Mouse (Mus musculus): ENCODE data around the gene Cuedc1.
A peak's percentile ranks its signal among the peaks of the same experiment; 100 is the strongest.

Gene Cuedc1

GRCm38 (mm10) chr11:88148015-88148637 is 50.3 kb downstream of the Cuedc1 start:
- no peak for DNase-seq (ENCODE audit: low read depth, low spot score)

DNA sequence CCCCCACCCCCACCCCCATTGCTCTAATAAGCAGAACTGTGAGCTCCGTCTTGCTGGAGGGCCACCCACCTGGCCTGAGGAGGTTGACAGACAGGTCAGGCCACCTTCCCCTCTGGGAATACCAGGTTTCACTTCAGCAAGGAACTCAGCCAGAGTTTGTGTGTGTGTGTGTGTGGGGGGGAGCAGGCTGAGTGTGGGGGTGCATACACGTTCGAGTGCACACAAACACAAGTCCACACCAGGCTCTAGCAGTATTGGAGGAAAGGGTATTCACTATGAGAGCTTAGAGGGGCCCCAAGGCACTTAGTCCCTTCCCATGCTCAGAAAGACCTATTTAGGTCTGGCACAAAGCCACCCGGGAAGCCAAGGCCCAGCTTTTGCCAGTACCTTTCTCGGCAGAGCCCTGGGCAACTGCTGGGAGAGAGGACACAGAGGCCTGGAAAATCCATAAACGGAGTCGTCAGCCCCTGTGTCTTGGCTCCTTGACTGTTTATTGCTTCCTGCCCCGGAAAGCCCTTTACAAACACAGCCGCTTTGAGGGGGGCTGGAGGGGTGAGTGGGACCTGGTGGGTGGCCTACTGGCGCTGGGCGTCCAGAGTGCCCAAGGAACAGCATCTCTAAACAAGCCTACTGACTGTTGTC is 50.9 kb downstream of the Cuedc1 start:
- DNase-seq (ENCODE audit: low read depth, low spot score) = no peak

- DNase-seq (ENCODE audit: low read depth, low spot score) = no peak
Observed at GRCm38 (mm10) chr11:88151379-88152155, 53.7 kb downstream of the Cuedc1 start.

DNA sequence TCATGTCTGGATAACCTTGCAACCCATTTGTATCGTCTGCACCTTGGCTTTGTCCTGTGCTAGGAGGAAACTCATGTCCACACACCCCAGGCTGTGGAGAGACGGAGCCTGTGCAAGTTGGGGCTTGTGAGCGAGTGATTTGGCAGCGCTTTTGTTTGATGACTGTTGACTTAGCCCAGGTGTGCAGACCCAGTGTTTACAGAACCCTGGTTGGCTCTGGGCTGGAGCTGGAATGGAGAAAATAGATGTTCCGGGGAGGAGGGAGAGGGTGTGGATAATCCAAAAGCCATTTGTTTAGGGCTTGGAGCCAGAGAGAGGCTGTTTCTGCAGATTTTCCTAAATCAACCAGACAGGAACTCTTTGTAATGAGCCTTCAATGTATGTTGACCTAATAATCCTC is 56.0 kb downstream of the Cuedc1 start:
- no peak for DNase-seq (ENCODE audit: low read depth, low spot score)

GRCm38 (mm10) chr11:88154500-88154899 is 56.6 kb downstream of the Cuedc1 start:
- DNase-seq (ENCODE audit: low read depth, low spot score) = no peak

GRCm38 (mm10) chr11:88155451-88155850 is 57.6 kb downstream of the Cuedc1 start:
- DNase-seq (ENCODE audit: low read depth, low spot score) = no peak

- no peak for DNase-seq (ENCODE audit: low read depth, low spot score)
Observed at GRCm38 (mm10) chr11:88155998-88156397, 58.1 kb downstream of the Cuedc1 start.

DNA sequence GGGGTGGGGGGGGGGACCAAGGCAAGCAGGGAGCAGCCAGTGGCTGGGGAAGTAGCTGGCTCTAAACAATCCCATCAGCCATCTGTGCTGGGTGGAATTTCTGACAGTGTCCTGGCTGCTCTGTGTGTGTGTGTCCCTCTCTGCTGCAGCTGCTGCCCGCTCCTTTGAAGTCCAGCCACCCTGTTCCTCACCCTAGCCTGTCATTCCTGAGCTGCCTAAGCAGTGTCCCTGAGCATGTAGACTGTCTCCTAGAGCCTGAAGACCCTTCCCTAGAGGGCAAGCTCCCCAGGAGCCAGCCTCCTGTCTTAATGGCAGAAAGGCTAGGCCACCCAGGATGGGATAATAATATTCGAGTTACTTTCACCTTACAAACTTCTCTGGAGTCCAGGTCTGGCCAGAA is 58.5 kb downstream of the Cuedc1 start:
- no peak for DNase-seq (ENCODE audit: low read depth, low spot score)

- no peak for DNase-seq (ENCODE audit: low read depth, low spot score)
Observed at GRCm38 (mm10) chr11:88158842-88159246, 61.0 kb downstream of the Cuedc1 start.

- no peak for DNase-seq (ENCODE audit: low read depth, low spot score)
Observed at GRCm38 (mm10) chr11:88159389-88159788, 61.5 kb downstream of the Cuedc1 start.

DNA sequence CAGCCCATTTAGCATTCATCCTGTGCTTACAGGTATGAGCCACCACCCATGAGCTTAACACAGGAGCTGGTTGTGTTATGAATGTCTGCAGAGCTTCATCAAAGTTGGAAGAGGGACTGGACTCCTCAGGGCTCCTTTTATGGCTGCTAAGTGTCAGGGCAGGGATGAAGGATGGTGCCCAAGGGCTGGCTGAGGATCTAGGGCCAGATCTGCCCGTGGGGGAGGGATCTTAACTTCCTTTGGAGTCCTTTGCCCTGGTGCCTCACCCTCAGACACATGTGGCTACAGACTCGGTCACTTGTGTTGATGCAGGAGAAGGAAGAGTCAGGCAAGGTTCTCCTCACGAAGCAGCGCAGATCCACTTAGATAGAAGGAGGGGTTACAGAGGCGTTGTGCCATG is 62.5 kb downstream of the Cuedc1 start:
- no peak for DNase-seq (ENCODE audit: low read depth, low spot score)

DNA sequence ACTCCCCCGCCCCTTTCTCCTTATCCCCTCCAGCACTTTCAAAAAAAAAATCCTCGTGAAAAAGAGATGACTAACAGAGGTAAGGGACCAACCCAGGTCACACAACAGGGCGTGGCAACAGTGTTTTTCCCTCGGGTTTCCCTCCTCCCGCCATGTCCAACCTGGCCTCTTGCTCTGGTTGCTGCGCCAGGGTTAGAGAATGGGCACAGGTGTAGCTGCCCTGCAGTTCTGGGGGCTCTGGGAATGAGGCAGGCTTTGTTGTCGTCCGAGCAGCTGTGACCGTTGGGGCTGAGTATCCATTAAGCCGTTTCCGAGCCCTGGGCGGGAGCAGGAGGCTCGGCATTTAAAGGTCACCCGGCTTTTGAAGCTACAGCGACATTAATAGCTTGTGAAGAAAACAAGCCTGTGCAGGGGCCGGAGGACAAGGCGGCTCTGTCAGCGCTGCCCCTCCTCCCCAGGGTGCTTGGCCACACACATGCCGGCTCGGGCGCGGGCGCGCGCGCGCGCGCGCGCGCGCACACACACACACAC is 63.3 kb downstream of the Cuedc1 start:
- peak; percentile 82 for DNase-seq (ENCODE audit: low read depth, low spot score)

DNA sequence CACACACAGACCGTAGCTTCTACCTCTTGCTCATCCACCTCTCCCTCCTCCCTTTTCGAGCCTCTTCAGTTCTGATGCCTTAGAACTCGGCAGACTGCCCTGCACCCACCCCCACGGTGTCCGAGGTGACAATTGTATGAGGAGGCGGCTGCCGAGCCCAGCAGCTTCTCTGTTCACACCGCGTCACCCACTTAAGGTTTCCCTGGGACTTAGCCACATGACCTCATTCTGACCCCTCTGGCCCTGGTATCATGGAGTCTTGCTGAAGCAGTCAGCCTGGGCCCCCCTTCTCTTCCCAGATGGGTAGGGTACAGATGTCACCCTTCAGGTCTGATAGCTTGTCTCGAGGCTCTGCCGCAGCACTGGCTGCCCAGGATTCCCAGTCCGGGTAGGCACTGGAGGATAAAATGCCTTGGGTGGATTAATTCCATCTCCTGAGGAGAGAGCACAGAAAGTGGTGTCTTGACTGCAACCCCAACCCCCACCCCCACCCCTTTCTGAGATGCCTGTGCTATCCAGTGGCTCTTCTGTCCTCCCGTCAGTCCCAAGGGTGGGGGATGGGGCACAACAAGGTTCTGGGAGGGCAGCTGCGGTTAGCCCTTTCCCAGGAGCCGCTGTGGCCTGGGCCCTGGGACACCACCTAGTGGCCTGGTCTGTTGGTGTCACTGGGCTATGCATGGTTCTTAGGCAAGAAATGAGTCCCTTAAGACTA is 63.9 kb downstream of the Cuedc1 start:
- peak; percentile 92 for DNase-seq (ENCODE audit: low read depth, low spot score)

DNA sequence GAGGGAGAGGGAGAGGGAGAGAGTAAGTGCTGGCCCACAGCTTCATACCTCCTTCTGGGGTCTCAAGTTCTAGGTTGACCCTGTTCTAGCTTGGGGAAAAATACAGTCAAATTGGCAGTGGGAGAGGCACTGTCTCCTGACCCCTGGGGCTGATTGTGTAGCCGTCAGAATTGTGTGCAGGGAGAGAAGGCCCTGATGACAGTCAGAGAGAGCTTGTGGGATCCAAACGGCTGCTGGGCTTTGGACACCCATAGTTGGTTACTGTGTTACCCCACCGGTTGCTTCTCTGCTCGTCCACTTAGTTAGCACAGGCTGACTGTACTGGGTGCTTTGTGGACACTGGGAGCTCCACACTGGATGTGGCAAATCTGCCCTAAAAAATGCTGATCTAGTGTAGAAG is 64.9 kb downstream of the Cuedc1 start:
- no peak for DNase-seq (ENCODE audit: low read depth, low spot score)

DNA sequence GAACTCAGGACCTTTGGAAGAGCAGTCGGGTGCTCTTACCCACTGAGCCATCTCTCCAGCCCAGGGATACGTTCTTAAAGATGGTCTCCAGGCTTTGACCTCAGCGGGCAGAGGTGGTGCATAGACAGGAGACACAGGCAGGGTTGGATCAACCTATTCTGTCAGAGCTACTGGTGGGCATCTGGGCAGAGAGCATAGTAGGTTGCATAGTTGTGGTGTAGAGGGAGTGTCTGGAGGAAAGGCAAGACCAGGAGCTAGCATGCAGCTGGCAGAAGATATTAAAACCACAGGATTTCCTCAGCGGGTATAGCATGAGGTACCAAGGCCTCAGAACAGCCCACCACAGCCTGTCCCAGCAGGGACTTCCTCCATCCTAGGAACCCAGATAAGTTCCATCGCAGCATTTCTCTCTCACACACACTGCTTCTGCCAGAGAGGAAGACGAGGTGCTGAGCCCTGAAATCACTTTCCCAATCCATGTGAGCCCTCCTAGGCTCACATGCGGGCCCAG is 66.4 kb downstream of the Cuedc1 start:
- no peak for DNase-seq (ENCODE audit: low read depth, low spot score)

DNA sequence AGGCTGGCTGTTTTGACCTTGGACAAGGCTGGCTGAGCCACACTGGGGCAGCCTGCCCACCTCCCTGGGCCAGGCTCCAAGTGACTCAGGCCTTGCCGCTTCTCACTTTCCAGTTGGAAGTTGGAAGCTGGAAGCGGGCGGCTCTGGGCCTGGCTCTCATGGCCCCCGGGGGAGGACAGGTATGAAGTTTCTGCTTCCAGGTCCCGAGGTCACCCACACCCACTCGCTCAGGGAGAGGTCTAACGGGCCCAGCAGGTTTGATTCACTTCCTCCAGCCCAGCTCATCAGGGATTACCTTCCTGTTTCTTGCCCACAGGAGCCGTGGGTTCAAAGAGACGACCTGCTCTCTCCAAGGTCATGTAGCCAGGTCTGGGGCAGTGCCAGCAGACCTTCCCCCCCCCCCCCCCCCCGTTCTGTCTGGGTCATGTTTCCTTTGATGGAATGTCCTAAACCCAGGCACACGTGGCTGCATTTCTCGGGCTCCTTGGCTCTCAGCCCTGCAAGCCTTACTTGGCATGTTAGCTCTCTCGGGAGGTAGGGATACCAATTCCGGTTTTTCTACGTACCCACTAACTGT is 67.0 kb downstream of the Cuedc1 start:
- peak; percentile 45 for DNase-seq (ENCODE audit: low read depth, low spot score)

GRCm38 (mm10) chr11:88165683-88166364 is 68.0 kb downstream of the Cuedc1 start:
- no peak for DNase-seq (ENCODE audit: low read depth, low spot score)

DNA sequence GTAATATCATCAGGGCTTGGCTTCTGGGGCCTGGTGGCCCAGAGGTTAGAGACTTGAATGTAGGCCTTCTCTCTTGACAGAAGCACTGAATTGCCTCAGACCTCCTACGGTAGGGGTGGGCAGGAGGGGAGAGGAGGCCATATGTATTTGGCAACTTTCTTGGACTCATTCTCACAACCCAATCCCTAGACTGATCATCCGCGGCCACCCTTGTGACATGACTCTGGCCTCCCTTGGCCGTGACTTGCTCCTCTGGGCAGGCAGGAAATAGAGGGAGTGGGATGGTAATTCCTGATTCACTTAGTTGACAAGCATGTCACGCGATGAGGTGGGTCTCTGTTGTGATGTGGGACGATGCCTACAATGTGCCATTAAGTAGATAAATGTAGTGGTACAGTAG is 68.6 kb downstream of the Cuedc1 start:
- DNase-seq (ENCODE audit: low read depth, low spot score) = no peak

- DNase-seq (ENCODE audit: low read depth, low spot score) = peak; percentile 49
Observed at GRCm38 (mm10) chr11:88168611-88169010, 70.8 kb downstream of the Cuedc1 start.

- no peak for DNase-seq (ENCODE audit: low read depth, low spot score)
Observed at GRCm38 (mm10) chr11:88169531-88170040, 71.7 kb downstream of the Cuedc1 start.

GRCm38 (mm10) chr11:88170606-88171005 is 72.7 kb downstream of the Cuedc1 start:
- DNase-seq (ENCODE audit: low read depth, low spot score) = peak; percentile 80
